Mouse (Mus musculus): ENCODE measurements around the gene Sh3gl1. TPM values are rescaled to one million over a fixed set of nuclear protein-coding genes. Genes with fewer than 3 reads are reported as not detected.

Gene Sh3gl1
- polyA plus RNA-seq, 1 experiment from 2014 or later: 118 TPM

GRCm38 (mm10) chr17:56017848-56018247 lies 18.6 kb downstream of the Sh3gl1 start:
- WGBS: 87% methylated on average over 7 of the region's 7 CpGs
- H3K27ac ChIP-seq (ENCODE audit: low read depth, low read length): no peak overlapping the region

GRCm38 (mm10) chr17:56016793-56017785 lies 19.3 kb downstream of the Sh3gl1 start:
- H3K27ac ChIP-seq (ENCODE audit: low read depth, low read length): no peak overlapping the region
- WGBS: 88% methylated on average over 15 of the region's 15 CpGs
- ATAC-seq (ENCODE audit: low FRiP score): no peak

More at GRCm38 (mm10) chr17:56017848-56018247, 18.6 kb downstream of the Sh3gl1 start:
- Histone ChIP-seq H3K4me3 (ENCODE audit: low read depth, low read length) (no peak overlapping the region), H3K4me1 (ENCODE audit: control insufficient read depth, insufficient read depth, low read length) (peaks cover under 1% of the 10 kb centered on the region), H3K9me3 (ENCODE audit: control insufficient read depth, low read length) (no peaks in the 10 kb centered on the region), H3K9ac (ENCODE audit: low read length) (no peak overlapping the region), H3K4me2 (no peak overlapping the region), H3K27me3 (ENCODE audit: control insufficient read depth, insufficient read depth, low read length) (no peaks in the 10 kb centered on the region), H3K36me3 (ENCODE audit: control insufficient read depth, insufficient read depth, low read length) (peaks cover 26% of the 10 kb centered on the region)
- DNase-seq (ENCODE audit: low spot score, missing footprints) (no peak), ATAC-seq (ENCODE audit: low FRiP score) (peak; percentile 3; the same call in 1 of the 2 replicates)

GRCm38 (mm10) chr17:56016382-56016781 lies 20.1 kb downstream of the Sh3gl1 start:
- Histone ChIP-seq H3K4me2 (no peak overlapping the region), H3K27me3 (ENCODE audit: control insufficient read depth, insufficient read depth, low read length) (no peaks in the 10 kb centered on the region), H3K4me3 (ENCODE audit: low read depth, low read length) (no peak overlapping the region), H3K9ac (ENCODE audit: low read length) (no peak overlapping the region), H3K36me3 (ENCODE audit: control insufficient read depth, insufficient read depth, low read length) (peaks cover 30% of the 10 kb centered on the region), H3K27ac (ENCODE audit: low read depth, low read length) (no peak overlapping the region), H3K9me3 (ENCODE audit: control insufficient read depth, low read length) (no peaks in the 10 kb centered on the region), H3K4me1 (ENCODE audit: control insufficient read depth, insufficient read depth, low read length) (no peaks in the 10 kb centered on the region)
- DNase-seq (ENCODE audit: low spot score, missing footprints) (no peak), ATAC-seq (ENCODE audit: low FRiP score) (no peak)
- WGBS: 91% methylated on average over 8 of the region's 8 CpGs

More at GRCm38 (mm10) chr17:56016793-56017785, 19.3 kb downstream of the Sh3gl1 start:
- Histone ChIP-seq H3K9ac (ENCODE audit: low read length) (no peak overlapping the region), H3K27me3 (ENCODE audit: control insufficient read depth, insufficient read depth, low read length) (no peaks in the 10 kb centered on the region), H3K9me3 (ENCODE audit: control insufficient read depth, low read length) (no peaks in the 10 kb centered on the region), H3K4me2 (no peak overlapping the region), H3K36me3 (ENCODE audit: control insufficient read depth, insufficient read depth, low read length) (peaks cover 26% of the 10 kb centered on the region), H3K4me3 (ENCODE audit: low read depth, low read length) (no peak overlapping the region), H3K4me1 (ENCODE audit: control insufficient read depth, insufficient read depth, low read length) (no peaks in the 10 kb centered on the region)
- DNase-seq (ENCODE audit: low spot score, missing footprints): no peak

GRCm38 (mm10) chr17:56015293-56015692 lies 21.1 kb downstream of the Sh3gl1 start:
- Histone ChIP-seq H3K36me3 (ENCODE audit: control insufficient read depth, insufficient read depth, low read length) (peaks cover 31% of the 10 kb centered on the region), H3K4me1 (ENCODE audit: control insufficient read depth, insufficient read depth, low read length) (peaks cover 3% of the 10 kb centered on the region), H3K4me3 (ENCODE audit: low read depth, low read length) (no peak overlapping the region), H3K9me3 (ENCODE audit: control insufficient read depth, low read length) (no peaks in the 10 kb centered on the region), H3K9ac (ENCODE audit: low read length) (no peak overlapping the region), H3K4me2 (no peak overlapping the region), H3K27me3 (ENCODE audit: control insufficient read depth, insufficient read depth, low read length) (no peaks in the 10 kb centered on the region), H3K27ac (ENCODE audit: low read depth, low read length) (no peak overlapping the region)
- 95% methylated on average over 9 of the region's 9 CpGs for WGBS
- no peak for ATAC-seq (ENCODE audit: low FRiP score)
- no peak for DNase-seq (ENCODE audit: low spot score, missing footprints)

- ATAC-seq (ENCODE audit: low FRiP score) (no peak), DNase-seq (ENCODE audit: low spot score, missing footprints) (no peak)
- WGBS: 90% methylated on average over 7 of the region's 7 CpGs
- Histone ChIP-seq H3K9ac (ENCODE audit: low read length) (no peak overlapping the region), H3K36me3 (ENCODE audit: control insufficient read depth, insufficient read depth, low read length) (peaks cover 17% of the 10 kb centered on the region), H3K27me3 (ENCODE audit: control insufficient read depth, insufficient read depth, low read length) (no peaks in the 10 kb centered on the region), H3K4me2 (no peak overlapping the region), H3K27ac (ENCODE audit: low read depth, low read length) (no peak overlapping the region), H3K4me3 (ENCODE audit: low read depth, low read length) (no peak overlapping the region), H3K4me1 (ENCODE audit: control insufficient read depth, insufficient read depth, low read length) (peaks cover 16% of the 10 kb centered on the region), H3K9me3 (ENCODE audit: control insufficient read depth, low read length) (no peaks in the 10 kb centered on the region)
These were observed 25.0 kb downstream of the Sh3gl1 start for GRCm38 (mm10) chr17:56011441-56011840.

GRCm38 (mm10) chr17:56010681-56011080 lies 25.8 kb downstream of the Sh3gl1 start:
- no peak overlapping the region for H3K27ac ChIP-seq (ENCODE audit: low read depth, low read length)
- H3K4me3 ChIP-seq (ENCODE audit: low read depth, low read length): peak overlapping the region; percentile 88
- H3K4me1 ChIP-seq (ENCODE audit: control insufficient read depth, insufficient read depth, low read length): peaks cover 16% of the 10 kb centered on the region
- DNase-seq (ENCODE audit: low spot score, missing footprints) (peak; percentile 99), ATAC-seq (ENCODE audit: low FRiP score) (no peak)
- no peaks in the 10 kb centered on the region for H3K9me3 ChIP-seq (ENCODE audit: control insufficient read depth, low read length)
- WGBS: 9% methylated on average over 9 of the region's 9 CpGs
- H3K9ac ChIP-seq (ENCODE audit: low read length): peak overlapping the region; percentile 44; the same call in 1 of the 2 replicates
- H3K4me2 ChIP-seq: peak overlapping the region; percentile 99
- H3K36me3 ChIP-seq (ENCODE audit: control insufficient read depth, insufficient read depth, low read length): peaks cover 10% of the 10 kb centered on the region
- H3K27me3 ChIP-seq (ENCODE audit: control insufficient read depth, insufficient read depth, low read length): no peaks in the 10 kb centered on the region

- Histone ChIP-seq H3K4me1 (ENCODE audit: control insufficient read depth, insufficient read depth, low read length) (peaks cover 16% of the 10 kb centered on the region), H3K9me3 (ENCODE audit: control insufficient read depth, low read length) (no peaks in the 10 kb centered on the region), H3K36me3 (ENCODE audit: control insufficient read depth, insufficient read depth, low read length) (peaks cover 10% of the 10 kb centered on the region), H3K9ac (ENCODE audit: low read length) (peak overlapping the region; percentile 44; the same call in 1 of the 2 replicates), H3K27ac (ENCODE audit: low read depth, low read length) (no peak overlapping the region), H3K4me3 (ENCODE audit: low read depth, low read length) (peak overlapping the region; percentile 88), H3K4me2 (peak overlapping the region; percentile 99), H3K27me3 (ENCODE audit: control insufficient read depth, insufficient read depth, low read length) (no peaks in the 10 kb centered on the region)
- DNase-seq (ENCODE audit: low spot score, missing footprints) (peak; percentile 86), ATAC-seq (ENCODE audit: low FRiP score) (no peak)
- 69% methylated on average over 14 of the region's 14 CpGs for WGBS
These were observed 26.2 kb downstream of the Sh3gl1 start for GRCm38 (mm10) chr17:56010255-56010654.

- Histone ChIP-seq H3K27me3 (ENCODE audit: control insufficient read depth, insufficient read depth, low read length) (no peaks in the 10 kb centered on the region), H3K4me1 (ENCODE audit: control insufficient read depth, insufficient read depth, low read length) (peaks cover 16% of the 10 kb centered on the region), H3K4me3 (ENCODE audit: low read depth, low read length) (peak overlapping the region; percentile 88), H3K9me3 (ENCODE audit: control insufficient read depth, low read length) (no peaks in the 10 kb centered on the region), H3K27ac (ENCODE audit: low read depth, low read length) (no peak overlapping the region), H3K36me3 (ENCODE audit: control insufficient read depth, insufficient read depth, low read length) (peaks cover 7% of the 10 kb centered on the region), H3K4me2 (peak overlapping the region; percentile 99), H3K9ac (ENCODE audit: low read length) (peak overlapping the region; percentile 90)
- ATAC-seq (ENCODE audit: low FRiP score) (no peak), DNase-seq (ENCODE audit: low spot score, missing footprints) (no peak)
- WGBS: 43% methylated on average over 2 of the region's 2 CpGs
These were observed 26.5 kb downstream of the Sh3gl1 start for GRCm38 (mm10) chr17:56009962-56010240.
